Mouse (Mus musculus) C2C12 (cell line): ENCODE results near the gene Gp1ba.

Experiments
- CTCF ChIP-seq: IDR thresholded peaks from one replicate; pipeline ENCODE4 v1.5.1; 2011; ENCODE audit not compliant: control insufficient read depth, insufficient read depth, insufficient read length
- MAX ChIP-seq: IDR thresholded peaks from one replicate; pipeline ENCODE4 v1.6.1; 2011; ENCODE audit warnings: mild to moderate bottlenecking, control low read depth

GRCm38 (mm10) chr11:70678092-70678491, 39.2 kb downstream of the Gp1ba start:
- TF ChIP-seq CTCF (no peak), MAX (no peak)
